Mouse (Mus musculus) testis, adult 2 months (tissue): ENCODE measurements around the gene Cd300lb.
"Not testable (repeated sequence)": the region's sequence is repeated elsewhere in the genome, so short reads cannot be mapped to it uniquely, and the experiment has no call there.

ENCODE experiments used
- CTCF ChIP-seq: fragments of 200-500 bp; IDR thresholded peaks from 2 replicates; pipeline ENCODE4 v1.5.1; 2012; ENCODE audit warnings: low read depth, mild to moderate bottlenecking, inconsistent platforms, low read length, moderate library complexity; ENCODE audit not compliant: control insufficient read depth, insufficient read depth, insufficient replicate concordance
- POLR2A ChIP-seq: fragments of 200-500 bp; IDR thresholded peaks from 2 replicates; pipeline ENCODE4 v1.6.1; 2012; ENCODE audit warnings: low read depth, mild to moderate bottlenecking, inconsistent platforms, low read length, moderate library complexity; ENCODE audit not compliant: control insufficient read depth

- not testable (repeated sequence) for TF ChIP-seq POLR2A
- peak; percentile 61; the same call in 1 of the 2 replicates for TF ChIP-seq CTCF
Observed at GRCm38 (mm10) chr11:114909538-114909937, 24.6 kb downstream of the Cd300lb start.
